Mouse (Mus musculus): ENCODE measurements at regions not wholly inside any gene's neighbourhood (a gene's known extent, or its start where the extent isn't known, plus 50 kb on each side); places are given as distances from the start of the nearest gene placed in this dataset.

DNA sequence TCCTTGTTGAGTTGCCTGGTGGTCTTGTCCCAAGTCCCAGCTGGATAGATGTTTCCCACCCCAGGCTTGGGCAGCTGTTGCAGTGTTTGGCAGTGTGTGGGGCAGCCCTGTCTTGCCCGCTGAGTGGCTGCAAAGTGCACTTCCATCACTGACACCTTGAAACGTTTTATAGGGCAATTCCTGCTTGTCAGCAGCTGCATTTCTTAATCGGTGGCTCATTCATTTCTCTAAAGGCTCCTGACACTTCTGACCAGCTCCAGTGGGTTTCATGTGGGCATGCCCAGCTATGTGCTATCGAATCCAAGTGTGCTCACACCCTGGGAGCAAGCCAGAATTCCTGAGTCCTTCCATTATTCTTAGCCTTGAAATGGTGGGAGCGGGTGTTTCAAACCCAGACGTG is 207.7 kb downstream of the Ttc32 start:
- TF ChIP-seq CTCF (IDR thresholded peaks at IDR 0.05; ENCODE audit: low read depth, low read length): no peak
- TF ChIP-seq POLR2A (IDR thresholded peaks at IDR 0.05; ENCODE audit: borderline replicate concordance, low read depth, low read length): no peak
